Mouse (Mus musculus): Measurements from ENCODE around the gene Dhcr24.

Gene Dhcr24

DNA sequence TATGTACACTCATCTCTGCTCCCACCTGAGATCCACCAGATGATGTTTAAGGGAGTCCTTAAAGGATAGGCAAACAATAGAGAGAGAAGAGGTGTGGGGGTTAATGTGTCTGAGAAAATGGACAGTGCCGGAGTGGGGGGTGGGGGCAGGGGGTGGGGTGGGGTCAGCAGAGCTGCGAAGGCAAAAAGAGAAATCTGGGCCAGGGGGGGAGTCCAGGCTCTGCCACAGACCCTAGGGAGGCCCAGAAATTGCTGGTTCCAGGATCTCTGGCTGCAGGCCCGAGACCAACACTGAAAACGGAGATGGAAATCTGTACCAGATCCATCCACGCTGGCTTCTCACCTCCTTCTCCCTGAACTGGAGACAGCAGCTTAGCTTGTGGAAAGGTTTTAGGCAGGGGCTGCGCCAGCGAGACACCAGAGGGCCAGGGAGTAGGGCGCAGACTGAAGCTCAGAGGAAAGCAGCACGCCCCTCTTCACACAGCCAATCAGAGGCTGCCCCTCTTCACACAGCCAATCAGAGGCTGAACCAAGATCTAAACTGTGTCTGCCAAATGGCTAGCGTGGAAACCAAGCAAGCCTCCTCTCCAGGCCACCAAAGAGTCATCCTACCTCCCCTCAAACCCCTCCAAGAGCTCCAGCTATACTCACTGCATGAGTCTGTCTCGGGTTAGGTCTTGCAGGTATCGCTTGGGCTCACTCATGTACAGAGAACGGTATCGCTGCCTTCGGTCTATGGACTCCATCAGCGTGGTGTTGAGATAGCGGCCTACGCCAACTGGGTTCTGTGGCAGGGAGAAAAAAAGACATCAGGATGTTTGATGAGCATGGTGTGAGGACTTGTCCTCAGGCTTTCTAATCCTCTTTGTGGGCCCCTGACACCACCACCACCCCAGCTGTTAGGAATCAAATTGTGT, 46.1 kb downstream of the Dhcr24 start:
- peak; percentile 51 for DNase-seq (ENCODE audit: extremely low spot score)

DNA sequence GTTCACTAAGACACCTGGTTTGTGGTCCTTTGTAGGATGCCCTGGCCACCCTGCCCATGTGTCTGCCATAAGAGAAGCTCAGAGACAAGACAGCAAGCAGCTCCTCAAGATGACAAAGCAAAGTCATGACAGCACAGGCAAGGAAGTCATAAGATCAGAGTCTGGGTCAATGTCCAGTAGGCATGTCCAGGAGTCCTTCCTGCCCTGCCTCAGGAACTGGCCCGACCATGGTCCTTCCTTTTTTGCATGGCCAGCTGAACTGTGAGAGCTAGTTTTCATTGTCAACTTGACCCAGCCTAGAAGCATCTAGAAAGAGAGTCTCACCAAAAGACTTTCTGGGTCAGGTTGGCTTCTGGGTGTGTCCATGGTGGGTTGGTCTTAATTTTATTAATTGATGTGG, 47.1 kb downstream of the Dhcr24 start:
- no peak for DNase-seq (ENCODE audit: extremely low spot score)

DNA sequence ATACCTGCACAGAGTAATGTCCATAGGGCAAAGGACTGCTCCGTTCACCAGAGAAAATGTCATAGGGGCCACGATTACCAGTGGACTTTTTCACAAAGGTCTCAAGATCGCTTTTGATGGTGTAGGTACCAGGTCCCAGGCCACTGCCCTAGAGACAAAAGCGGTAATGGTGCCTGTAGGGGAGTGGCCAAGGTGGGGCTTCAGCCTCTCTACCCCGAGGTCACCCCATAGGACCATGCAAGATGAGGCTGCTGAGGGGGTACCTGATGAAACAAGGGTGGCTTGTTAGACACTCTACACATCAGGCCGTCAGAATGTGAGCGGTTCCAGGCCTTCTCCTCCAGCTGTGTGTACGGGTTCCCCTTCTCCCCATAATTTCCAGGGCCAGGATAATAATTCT, 52.3 kb downstream of the Dhcr24 start:
- no peak for DNase-seq (ENCODE audit: extremely low spot score)

DNA sequence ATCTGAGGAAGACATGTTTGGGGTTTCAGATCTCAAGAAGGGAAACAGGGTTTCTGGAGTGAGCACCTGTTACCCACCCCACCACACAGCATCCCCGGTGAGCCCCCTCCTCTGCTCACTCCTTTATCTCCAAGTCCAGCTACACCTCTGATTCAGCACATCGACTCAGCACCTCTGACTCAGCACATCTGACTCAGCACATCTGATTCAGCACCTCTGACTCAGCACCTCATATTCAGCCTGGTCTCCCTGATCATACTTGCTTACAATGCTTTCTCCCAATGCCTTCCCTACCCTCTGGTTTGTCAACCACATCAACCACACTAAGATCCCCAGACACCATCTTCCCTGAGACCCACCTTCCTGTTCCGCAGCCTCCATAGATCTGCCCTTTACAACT, 52.7 kb downstream of the Dhcr24 start:
- DNase-seq (ENCODE audit: extremely low spot score): no peak

DNA sequence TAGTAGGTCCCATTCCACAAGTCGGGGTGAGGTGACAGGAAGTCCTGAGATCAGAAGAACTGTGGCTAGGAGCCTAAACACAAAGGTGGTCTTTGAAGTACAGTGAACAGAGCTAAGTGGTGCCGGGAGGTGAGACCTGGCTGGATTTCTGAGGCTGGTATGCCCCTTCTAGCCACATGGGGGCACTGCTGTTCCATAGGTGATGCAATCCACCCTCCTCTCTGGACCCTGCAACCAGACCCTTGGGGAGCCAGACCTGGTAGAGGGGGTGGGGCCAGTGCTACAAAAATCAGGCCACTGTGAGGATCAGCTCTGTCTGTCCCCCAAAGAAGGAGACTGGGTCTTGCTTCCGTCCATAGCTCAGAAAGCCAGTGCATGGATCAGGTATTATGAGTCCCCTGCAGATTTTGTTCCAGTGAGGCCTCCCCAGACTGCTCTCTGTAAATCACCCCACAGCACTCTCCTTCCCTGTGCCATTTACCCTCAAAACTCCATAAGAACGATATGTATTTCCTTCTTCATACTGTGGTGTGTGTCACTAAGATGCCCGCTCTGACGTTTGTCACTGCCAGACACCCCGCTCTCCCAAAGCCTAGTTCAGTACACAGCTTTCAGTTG, 53.5 kb downstream of the Dhcr24 start:
- peak; percentile 74 for DNase-seq (ENCODE audit: extremely low spot score)

DNA sequence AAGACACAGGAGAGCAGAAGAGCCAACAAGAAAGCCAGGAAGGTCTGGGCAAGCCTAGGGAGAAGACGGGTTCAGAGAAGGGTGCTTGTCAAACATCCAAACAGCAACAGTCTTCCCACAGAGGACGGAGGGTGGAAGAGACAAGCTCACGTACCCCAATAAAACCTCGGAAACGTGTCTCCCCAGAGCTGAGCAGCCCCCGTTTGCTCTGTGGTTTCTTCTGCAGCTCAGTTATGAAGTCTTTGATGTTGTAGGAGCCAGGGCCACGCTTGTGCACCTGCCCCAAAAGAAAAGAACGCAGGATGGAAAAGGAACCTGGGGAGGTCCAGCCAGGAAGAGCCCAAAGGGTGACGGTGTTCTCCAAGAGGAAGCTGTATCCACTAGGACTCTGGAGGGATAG, 54.0 kb downstream of the Dhcr24 start:
- no peak for DNase-seq (ENCODE audit: extremely low spot score)

DNA sequence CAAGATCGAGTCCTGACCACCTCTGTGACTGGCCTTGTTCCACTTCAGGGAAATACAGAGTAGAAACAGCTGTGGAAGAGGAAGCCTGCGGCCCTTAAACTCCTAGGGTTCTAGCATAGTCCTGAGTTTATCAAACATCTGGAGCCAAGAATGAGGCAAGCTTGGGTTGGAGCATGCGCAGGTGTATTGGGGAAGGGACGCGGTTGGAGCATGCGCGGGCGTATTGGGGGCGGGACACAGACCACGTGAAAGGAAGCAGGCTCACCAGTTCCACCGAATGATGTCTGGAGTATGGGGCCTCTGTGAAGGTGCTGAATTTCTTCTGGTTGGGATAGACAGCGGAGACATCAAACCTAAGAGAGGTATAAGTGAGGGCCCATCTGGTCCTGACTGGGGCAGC, 54.8 kb downstream of the Dhcr24 start:
- DNase-seq (ENCODE audit: extremely low spot score): no peak

DNA sequence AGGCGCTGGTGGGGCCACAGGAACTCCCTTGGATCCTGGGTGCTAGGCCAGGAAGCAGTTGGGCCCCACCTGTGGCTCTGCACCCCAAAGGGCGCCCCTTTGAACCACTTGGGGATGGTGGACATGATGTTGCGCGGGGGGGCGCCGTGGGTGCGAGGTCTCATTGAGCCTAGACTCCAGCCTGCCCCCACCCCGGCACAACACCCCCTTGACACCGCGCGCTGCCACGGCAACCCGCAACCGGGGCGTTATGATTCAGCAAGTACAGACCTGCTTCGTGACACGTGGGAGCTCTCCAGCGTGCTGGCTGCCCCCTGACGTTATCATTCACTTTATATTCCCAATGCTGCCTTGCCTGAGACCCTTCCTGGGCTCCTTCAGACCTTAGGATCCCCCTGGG, 56.2 kb downstream of the Dhcr24 start, which contains the start of gene Lexm:
Lexm (minus strand) TSS at position 186 of the 400 bp plus-strand sequence.
- peak; percentile 40 for DNase-seq (ENCODE audit: extremely low spot score)

DNA sequence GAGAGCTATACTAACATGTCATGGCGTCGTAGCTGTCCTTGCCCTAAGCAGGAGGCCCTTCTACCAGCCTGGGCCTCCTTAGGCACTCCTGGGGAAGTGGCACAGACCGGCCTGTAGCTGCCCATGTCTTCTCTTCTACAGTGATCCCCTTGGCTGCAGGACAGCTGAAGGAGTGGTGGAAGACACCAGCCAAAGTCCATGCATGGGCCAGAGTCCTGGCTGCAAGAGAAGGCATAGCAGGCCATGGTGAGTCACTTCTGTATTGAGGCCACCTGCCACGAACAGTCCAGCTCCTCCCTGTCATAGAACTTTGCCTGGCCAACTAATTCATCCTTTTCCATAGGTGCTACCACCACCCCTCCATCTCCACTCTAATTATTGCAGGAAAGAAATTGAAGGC, 58.1 kb downstream of the Dhcr24 start:
- no peak for DNase-seq (ENCODE audit: extremely low spot score)

DNA sequence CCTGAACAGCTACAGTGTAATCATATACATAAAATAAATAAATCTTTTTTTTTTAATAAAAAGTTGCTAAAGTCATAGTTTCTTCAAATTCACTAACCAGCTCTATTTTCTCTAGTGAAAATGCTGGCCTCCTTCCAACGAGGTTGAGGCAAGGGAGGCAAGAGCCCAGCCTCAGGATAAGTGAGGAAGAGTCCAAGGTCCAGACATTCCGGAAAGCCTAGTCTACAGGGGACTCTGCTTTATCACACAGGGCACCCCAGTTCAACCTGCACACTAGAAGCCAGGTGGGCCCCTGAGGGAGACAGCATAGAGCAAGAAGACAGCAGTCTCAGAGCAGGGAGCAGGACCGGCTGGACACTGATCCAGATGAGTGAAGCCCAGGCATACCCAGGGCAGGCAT, 60.6 kb downstream of the Dhcr24 start:
- DNase-seq (ENCODE audit: extremely low spot score): no peak

DNA sequence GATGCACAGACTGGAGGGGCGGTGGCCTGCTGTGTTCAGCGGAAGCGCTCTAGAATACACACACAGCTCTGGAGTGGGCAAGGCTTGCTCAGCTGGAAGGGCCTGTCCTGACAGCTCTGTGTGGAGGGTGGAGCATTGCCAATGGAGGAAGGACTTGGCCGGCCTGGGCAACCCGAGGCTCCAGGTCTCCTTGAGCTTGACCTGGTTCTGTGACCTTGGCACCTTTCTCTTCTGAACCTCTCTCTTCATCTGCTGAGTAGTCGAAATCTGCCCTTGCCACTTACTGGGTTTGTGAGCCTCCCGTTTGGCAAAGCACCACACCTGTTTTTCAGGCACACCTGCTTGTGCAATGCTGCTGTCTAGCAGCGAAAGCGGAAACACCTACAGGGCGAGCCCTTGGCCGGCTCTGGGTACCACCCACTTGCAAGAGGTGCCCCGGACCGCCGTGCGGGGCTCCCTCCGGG, 61.2 kb downstream of the Dhcr24 start, which contains the start of gene Ttc22:
Ttc22 (plus strand) TSS at position 403 of the 464 bp plus-strand sequence.
- no peak for DNase-seq (ENCODE audit: extremely low spot score)

DNA sequence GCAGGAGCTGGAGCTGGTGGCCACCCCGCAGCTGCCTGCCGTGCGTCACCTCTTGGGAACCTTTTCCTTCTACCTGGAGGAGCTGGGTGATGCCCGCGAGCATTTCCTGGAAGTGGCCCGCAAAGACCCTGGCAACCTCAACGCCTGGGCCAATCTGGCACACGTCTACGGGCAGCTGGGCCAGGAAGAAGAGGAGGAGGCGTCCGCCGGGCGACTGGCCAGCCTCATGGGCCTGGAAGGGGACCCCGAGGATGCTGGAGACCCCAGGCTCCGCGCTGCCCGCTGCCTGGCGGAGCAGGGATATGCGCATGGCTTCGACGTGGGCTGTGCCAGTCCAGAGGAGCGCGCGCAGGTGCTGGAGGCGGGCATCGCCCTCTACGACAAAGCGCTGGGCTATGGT, 61.9 kb downstream of the Dhcr24 start:
- no peak for DNase-seq (ENCODE audit: extremely low spot score)

DNA sequence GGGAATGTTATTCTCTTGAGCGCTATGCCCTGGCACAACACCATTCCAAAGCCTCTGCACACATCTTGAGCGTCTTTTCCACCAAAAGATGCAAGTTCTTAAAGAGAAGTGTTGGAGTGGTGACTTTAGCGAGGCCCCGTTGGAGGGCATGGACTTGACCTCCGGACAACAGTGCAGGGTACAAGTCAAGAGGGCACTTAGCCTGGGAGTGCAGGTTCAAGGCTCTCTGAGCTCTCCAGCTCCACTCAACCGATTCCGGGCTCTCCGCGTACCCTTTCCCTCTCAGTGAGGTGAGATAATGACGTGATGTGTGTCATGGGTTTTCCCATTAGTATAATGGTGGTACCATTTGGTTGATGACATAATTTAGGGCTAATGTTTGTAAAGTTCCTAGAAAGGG, 63.4 kb downstream of the Dhcr24 start:
- no peak for DNase-seq (ENCODE audit: extremely low spot score)

DNA sequence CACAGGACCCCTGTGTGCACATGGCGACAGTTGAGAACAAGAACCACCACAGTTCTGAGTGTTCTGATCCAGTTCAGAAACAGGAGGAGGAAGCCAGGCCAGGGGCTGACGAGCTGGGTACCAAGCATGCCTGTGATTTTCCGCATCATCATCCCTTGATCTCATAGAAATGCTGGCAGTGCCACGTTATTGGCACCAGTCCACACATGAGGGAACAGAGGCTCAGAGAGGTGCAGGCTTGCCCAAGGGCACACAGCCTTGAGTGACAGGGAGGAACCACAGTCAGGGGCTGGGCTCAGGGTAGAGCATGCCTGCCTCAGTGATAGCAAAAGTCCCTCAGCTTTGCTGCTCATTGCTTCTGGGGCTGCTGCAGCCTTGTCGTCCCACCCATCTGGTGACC, 67.0 kb downstream of the Dhcr24 start:
- DNase-seq (ENCODE audit: extremely low spot score): no peak

DNA sequence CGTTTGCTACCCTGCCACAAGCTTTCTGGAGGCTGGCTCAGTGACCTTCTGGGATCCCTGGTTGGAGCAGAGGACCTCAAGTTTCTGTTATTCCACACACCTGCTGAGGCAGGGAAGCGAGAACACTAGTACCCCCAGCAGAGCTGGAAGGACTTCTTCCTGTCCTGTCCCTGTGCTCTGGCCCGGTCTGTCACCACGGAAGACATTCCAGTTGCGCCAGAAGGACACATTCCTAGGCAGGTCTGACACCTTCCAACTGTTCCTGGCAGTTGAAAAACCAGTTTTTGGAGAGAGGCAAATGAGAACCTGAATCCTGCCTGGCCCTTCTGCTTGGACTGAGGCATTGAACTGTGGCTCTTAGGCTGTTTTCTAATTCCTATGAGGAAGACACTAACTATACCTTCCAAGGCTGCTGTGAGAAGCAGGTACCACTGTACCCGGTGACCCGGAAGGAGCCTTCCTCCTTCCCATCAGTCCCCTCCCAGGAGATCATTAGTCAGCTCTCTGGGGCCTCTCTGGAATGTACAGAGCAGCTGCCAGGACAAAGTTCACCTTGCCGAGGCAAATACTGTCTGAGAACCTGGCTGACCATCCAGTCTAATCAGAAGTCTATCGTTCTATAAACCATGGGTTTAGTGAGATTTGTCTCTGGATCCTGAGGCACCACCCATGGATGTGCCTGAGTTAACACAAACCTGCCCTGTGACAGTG, 68.0 kb downstream of the Dhcr24 start:
- DNase-seq (ENCODE audit: extremely low spot score): no peak

DNA sequence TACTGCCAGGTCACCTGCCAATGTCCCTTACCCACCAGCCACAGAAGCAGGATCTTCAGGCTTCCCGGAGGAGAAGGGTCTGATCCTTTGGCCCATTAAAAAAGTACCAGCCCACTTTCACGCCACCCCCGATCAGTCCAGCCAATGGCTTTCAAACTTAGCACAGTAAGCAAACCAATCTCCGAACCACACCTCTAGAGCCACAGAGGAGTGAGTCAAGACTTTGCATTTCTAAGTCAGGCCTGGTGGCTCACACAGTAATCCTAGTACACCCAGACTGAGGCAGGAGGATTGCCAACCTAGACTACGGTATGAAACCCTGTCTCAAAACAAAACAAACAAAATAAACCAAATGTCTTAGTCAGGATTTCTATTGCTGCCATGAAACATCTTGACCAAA, 68.5 kb downstream of the Dhcr24 start:
- DNase-seq (ENCODE audit: extremely low spot score): no peak

DNA sequence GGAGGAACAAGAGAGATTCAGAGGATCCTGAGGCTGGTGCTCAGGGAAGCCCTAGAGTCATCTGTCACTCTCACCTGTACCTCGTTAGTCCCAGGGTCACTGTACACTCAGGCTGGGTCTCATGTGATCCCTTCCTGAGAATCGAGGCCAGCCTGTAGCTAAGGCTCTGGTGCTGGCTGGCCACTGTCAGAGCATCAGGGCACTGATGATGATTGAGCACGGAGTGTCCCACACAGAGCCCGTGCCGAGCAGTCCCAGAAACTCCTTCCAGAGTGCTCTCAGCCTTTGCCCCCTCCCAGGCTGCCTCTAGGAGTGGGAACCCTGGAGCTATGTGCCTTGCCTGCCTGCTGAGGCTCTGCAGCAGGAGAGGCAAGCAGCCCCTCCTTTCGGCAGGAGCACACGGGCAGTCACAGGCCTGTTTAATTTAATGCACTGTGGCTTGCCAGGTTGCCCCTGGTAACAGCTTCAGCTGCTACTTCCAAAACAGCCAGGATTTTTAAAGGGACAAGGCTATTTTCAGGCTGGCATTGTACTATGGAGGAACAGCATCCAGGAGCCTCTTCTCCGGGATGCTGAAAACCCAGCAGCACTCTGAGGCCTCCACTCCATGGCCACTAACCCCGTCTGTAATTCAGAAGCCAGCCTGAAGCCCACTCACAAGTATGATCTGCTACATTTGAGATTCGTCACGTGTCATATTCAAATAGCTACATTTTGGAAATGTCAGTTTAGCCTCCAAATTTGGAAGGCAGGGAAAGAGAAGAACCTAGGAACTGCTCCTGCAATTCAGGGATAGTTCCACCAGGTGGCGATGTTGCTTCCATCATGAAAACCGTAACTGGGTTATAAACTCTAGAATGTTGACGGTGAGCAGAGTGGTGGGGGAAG, 69.7 kb downstream of the Dhcr24 start:
- peak; percentile 62 for DNase-seq (ENCODE audit: extremely low spot score)

DNA sequence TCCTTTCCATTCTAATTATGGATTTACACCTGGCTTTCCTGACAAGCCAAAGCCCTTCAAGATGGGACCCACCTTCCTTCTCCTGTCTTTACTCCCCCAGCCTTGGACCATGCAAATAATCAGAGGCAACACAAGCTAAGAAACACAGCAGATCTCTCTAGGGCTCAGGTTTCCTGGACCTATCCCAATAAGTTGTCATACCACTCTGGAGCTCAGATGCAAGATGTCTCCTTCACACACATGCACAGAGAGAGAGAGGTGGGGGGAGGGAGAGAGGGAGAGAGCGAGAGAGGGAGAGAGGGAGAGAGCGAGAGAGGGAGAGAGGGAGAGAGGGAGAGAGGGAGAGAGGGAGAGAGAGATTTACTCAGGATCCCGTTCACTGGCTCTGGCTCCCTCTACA, 71.5 kb downstream of the Dhcr24 start:
- DNase-seq (ENCODE audit: extremely low spot score): no peak

DNA sequence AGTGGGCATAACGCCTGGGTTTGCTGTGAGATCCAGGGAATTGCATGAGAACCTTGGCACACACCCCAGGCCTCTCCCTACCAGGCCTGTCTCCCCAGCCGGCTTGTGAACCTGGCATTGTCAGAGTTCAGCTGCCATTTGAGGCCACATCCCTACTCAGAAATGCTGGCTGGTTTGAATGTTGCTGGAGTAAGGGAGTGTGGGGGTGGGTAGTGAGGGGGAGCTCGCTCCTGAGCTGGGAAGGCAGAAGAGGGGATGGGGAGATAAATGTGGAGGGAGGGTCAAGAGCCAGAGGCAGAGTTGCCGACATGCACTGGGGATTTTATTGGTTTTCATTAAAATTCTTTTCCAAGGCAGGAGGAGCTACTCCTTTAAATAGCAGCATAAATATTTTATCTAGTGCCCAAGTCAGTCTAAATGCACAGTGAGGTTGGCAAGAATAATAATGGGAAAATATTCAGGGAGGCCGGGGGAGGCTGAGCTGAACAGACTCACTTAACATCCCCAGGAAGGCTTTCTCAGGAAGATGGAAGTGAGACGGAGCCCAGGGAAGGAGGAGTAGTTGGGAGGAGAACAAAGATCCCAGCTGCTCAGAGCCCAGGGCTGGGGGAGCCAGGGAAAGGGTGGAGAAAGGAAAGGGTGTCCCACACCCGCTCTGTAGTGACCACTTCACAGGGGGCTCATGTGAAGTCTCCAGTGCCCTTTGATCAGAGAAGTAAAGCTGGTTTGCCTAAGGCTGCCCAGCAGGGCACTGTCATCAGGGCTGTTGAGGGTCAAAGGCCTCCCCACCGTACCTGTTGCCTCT, 72.6 kb downstream of the Dhcr24 start:
- DNase-seq (ENCODE audit: extremely low spot score): no peak

DNA sequence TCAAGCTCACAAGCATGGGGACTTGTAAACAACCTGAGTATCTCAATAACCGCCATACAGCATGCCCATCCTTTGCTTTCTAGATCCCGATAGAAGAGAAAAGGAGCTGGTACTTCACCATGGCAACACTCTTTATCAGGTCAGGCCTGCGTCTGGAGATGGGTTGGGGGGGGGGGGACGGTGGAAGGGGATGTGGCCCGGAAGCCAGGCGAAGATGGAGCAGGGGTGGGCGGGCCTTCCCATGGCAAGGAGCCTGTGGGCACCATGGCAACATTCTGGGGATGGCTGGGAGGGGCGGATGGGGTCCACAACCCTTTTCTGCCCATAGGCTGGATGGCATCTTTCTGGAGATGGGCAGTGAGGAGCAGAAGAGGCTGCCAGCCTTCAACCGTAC, 73.2 kb downstream of the Dhcr24 start:
- DNase-seq (ENCODE audit: extremely low spot score): no peak

Measured in embryo, embryonic 9.5 days (tissue).